Mouse (Mus musculus) kidney, embryonic 16.5 days (tissue): ENCODE results near the gene Fabp6. TPM values are rescaled to one million over a fixed set of nuclear protein-coding genes. Genes with fewer than 3 reads are reported as not detected.
A peak's percentile ranks its signal among the peaks of the same experiment; 100 is the strongest.

ENCODE experiments used
- ATAC-seq: fragments of 200-750 bp; cut with Nextera tagmentation; 2 replicates; pipeline ENCODE4 v1.8.0; 2017; ENCODE audit warnings: moderate TSS enrichment; ENCODE audit not compliant: low FRiP score, low TSS enrichment
- H3K27ac ChIP-seq: fragments of 300-500 bp; sonication (generic); 2 replicates; pipeline ENCODE4 v1.5.1; 2014; ENCODE audit warnings: low read length
- H3K27me3 ChIP-seq: fragments of 300-500 bp; sonication (generic); 2 replicates; pipeline ENCODE4 v1.6.1; 2014; ENCODE audit warnings: low read length, control low read depth, mixed read lengths; ENCODE audit not compliant: insufficient read depth
- H3K36me3 ChIP-seq: fragments of 300-500 bp; sonication (generic); 2 replicates; pipeline ENCODE4 v1.6.1; 2014; ENCODE audit warnings: low read length, control low read depth, mixed read lengths; ENCODE audit not compliant: insufficient read depth
- H3K4me1 ChIP-seq: fragments of 300-500 bp; sonication (generic); 2 replicates; pipeline ENCODE4 v1.6.1; 2014; ENCODE audit warnings: low read length, control low read depth, mixed read lengths; ENCODE audit not compliant: insufficient read depth
- H3K4me2 ChIP-seq: fragments of 300-500 bp; sonication (generic); replicated peaks from 2 replicates; pipeline ENCODE4 v1.6.1; 2014; ENCODE audit warnings: low read depth, low read length
- H3K4me3 ChIP-seq: fragments of 300-500 bp; sonication (generic); 2 replicates; pipeline ENCODE4 v1.5.1; 2014; ENCODE audit warnings: mild to moderate bottlenecking, low read length
- H3K9ac ChIP-seq: fragments of 300-500 bp; sonication (generic); replicated peaks from 2 replicates; pipeline ENCODE4 v1.6.1; 2014; ENCODE audit warnings: low read length
- H3K9me3 ChIP-seq: fragments of 300-500 bp; sonication (generic); 2 replicates; pipeline ENCODE4 v1.6.1; 2016; ENCODE audit warnings: low read length, control low read depth
- WGBS: fragments of 180-500 bp; shearing (Covaris S2); extraction: QIAGEN DNeasy Blood & Tissue Kit; methylation state at CpG from one replicate; pipeline ENCODE4 v1.1.7; 2014; 5-methylcytosine and 5-hydroxymethylcytosine counted together
- polyA plus RNA-seq: library from polyadenylated mRNA; unstranded; fragments of >200 nt; fragmentation: Nextera tagmentation; extraction: Ambion mirVana; gene quantifications from 2 replicates; pipeline ENCODE4 v1.2.1, GENCODE M21; 2015

The Fabp6 gene
- polyA plus RNA-seq, 1 experiment from 2014 or later, result not detected

- no peaks in the 10 kb centered on the region for H3K9me3 ChIP-seq
- peak overlapping the region; percentile 56 for H3K9ac ChIP-seq
- H3K4me3 ChIP-seq, result peak overlapping the region; percentile 24; the same call in 1 of the 2 replicates
- H3K27me3 ChIP-seq, result no peaks in the 10 kb centered on the region
- 31% methylated on average over 18 of the region's 18 CpGs for WGBS
- no peaks in the 10 kb centered on the region for H3K36me3 ChIP-seq
- peak overlapping the region; percentile 84; the same call in 1 of the 2 replicates for H3K27ac ChIP-seq
- no peak; the same call in 1 of the 2 replicates for ATAC-seq
- peak overlapping the region; percentile 53 for H3K4me2 ChIP-seq
- peaks cover 18% of the 10 kb centered on the region for H3K4me1 ChIP-seq
Measured at GRCm38 (mm10) chr11:43626927-43627645, 25.7 kb upstream of the Fabp6 start.

GRCm38 (mm10) chr11:43626300-43626926, 25.1 kb upstream of the Fabp6 start:
- H3K27ac ChIP-seq, result peak overlapping the region; percentile 84
- no peaks in the 10 kb centered on the region for H3K27me3 ChIP-seq
- 8% methylated on average over 12 of the region's 12 CpGs for WGBS
- peak overlapping the region; percentile 56 for H3K9ac ChIP-seq
- H3K4me2 ChIP-seq, result peak overlapping the region; percentile 53
- peak overlapping the region; percentile 24 for H3K4me3 ChIP-seq
- ATAC-seq, result peak; percentile 73
- H3K36me3 ChIP-seq, result no peaks in the 10 kb centered on the region
- H3K9me3 ChIP-seq, result no peaks in the 10 kb centered on the region
- peaks cover 18% of the 10 kb centered on the region for H3K4me1 ChIP-seq

- Histone ChIP-seq H3K27me3 (no peaks in the 10 kb centered on the region), H3K9me3 (no peaks in the 10 kb centered on the region), H3K4me3 (no peak overlapping the region), H3K9ac (no peak overlapping the region), H3K27ac (no peak overlapping the region), H3K4me2 (no peak overlapping the region), H3K36me3 (no peaks in the 10 kb centered on the region), H3K4me1 (peaks cover 18% of the 10 kb centered on the region)
- WGBS, result 100% methylated on average over 1 of the region's 1 CpGs
- ATAC-seq, result no peak
Measured at GRCm38 (mm10) chr11:43624341-43624740, 23.0 kb upstream of the Fabp6 start.

- WGBS, result 61% methylated on average over 5 of the region's 5 CpGs
- Histone ChIP-seq H3K9me3 (no peaks in the 10 kb centered on the region), H3K36me3 (no peaks in the 10 kb centered on the region), H3K4me2 (no peak overlapping the region), H3K27ac (peak overlapping the region; percentile 37; the same call in 1 of the 2 replicates), H3K27me3 (no peaks in the 10 kb centered on the region), H3K4me3 (no peak overlapping the region), H3K4me1 (peaks cover 25% of the 10 kb centered on the region), H3K9ac (no peak overlapping the region)
- ATAC-seq, result peak; percentile 80
Measured at GRCm38 (mm10) chr11:43621769-43622168, 20.4 kb upstream of the Fabp6 start.

- 66% methylated on average over 7 of the region's 7 CpGs for WGBS
- Histone ChIP-seq H3K4me2 (no peak overlapping the region), H3K4me1 (peaks cover 17% of the 10 kb centered on the region; the same call in 1 of the 2 replicates), H3K9me3 (no peaks in the 10 kb centered on the region), H3K9ac (no peak overlapping the region), H3K27ac (peak overlapping the region; percentile 35; the same call in 1 of the 2 replicates), H3K27me3 (no peaks in the 10 kb centered on the region), H3K36me3 (no peaks in the 10 kb centered on the region), H3K4me3 (no peak overlapping the region)
- no peak for ATAC-seq
Measured at GRCm38 (mm10) chr11:43618403-43618802, 17.1 kb upstream of the Fabp6 start.

GRCm38 (mm10) chr11:43617924-43618323, 16.6 kb upstream of the Fabp6 start:
- H3K9ac ChIP-seq, result no peak overlapping the region
- H3K27ac ChIP-seq, result peak overlapping the region; percentile 35
- peak; percentile 7; the same call in 1 of the 2 replicates for ATAC-seq
- peaks cover 22% of the 10 kb centered on the region for H3K4me1 ChIP-seq
- H3K27me3 ChIP-seq, result no peaks in the 10 kb centered on the region
- no peaks in the 10 kb centered on the region for H3K36me3 ChIP-seq
- H3K4me3 ChIP-seq, result no peak overlapping the region
- no peaks in the 10 kb centered on the region for H3K9me3 ChIP-seq
- H3K4me2 ChIP-seq, result no peak overlapping the region
- WGBS, result 64% methylated on average over 5 of the region's 5 CpGs

- WGBS, result 22% methylated on average over 12 of the region's 12 CpGs
- Histone ChIP-seq H3K36me3 (no peaks in the 10 kb centered on the region), H3K9ac (peak overlapping the region; percentile 63), H3K4me1 (peaks cover 17% of the 10 kb centered on the region), H3K4me3 (no peak overlapping the region), H3K27me3 (no peaks in the 10 kb centered on the region), H3K27ac (peak overlapping the region; percentile 17), H3K4me2 (no peak overlapping the region), H3K9me3 (no peaks in the 10 kb centered on the region)
- peak; percentile 78 for ATAC-seq
Measured at GRCm38 (mm10) chr11:43612834-43613488, 11.6 kb upstream of the Fabp6 start.

- no peaks in the 10 kb centered on the region for H3K36me3 ChIP-seq
- no peak overlapping the region for H3K9ac ChIP-seq
- H3K4me2 ChIP-seq, result no peak overlapping the region
- WGBS, result 70% methylated on average over 5 of the region's 5 CpGs
- no peaks in the 10 kb centered on the region for H3K9me3 ChIP-seq
- H3K27me3 ChIP-seq, result no peaks in the 10 kb centered on the region
- H3K4me3 ChIP-seq, result no peak overlapping the region
- no peak for ATAC-seq
- H3K27ac ChIP-seq, result no peak overlapping the region
- peaks cover 14% of the 10 kb centered on the region for H3K4me1 ChIP-seq
Measured at GRCm38 (mm10) chr11:43610662-43611033, 9.3 kb upstream of the Fabp6 start.

GRCm38 (mm10) chr11:43610006-43610661, 8.8 kb upstream of the Fabp6 start:
- Histone ChIP-seq H3K9ac (no peak overlapping the region), H3K4me3 (no peak overlapping the region), H3K36me3 (no peaks in the 10 kb centered on the region), H3K4me2 (no peak overlapping the region), H3K4me1 (peaks cover 19% of the 10 kb centered on the region), H3K9me3 (no peaks in the 10 kb centered on the region), H3K27me3 (no peaks in the 10 kb centered on the region), H3K27ac (no peak overlapping the region)
- WGBS, result 51% methylated on average over 10 of the region's 10 CpGs
- 0 out of 2 replicates have a peak, but pooled peaks have one; percentile 30 for ATAC-seq
